Mouse (Mus musculus) CH12.LX (cell line): ENCODE data around the gene Mrpl42. TPM values are rescaled to one million over a fixed set of nuclear protein-coding genes. Genes with fewer than 3 reads are reported as not detected.

Source experiments
- DNase-seq: peaks from one replicate; pipeline ENCODE4 v3.0.0-alpha.2; 2013; ENCODE audit errors: extremely low read depth
- H3K27ac ChIP-seq: 2 replicates; pipeline ENCODE4 v1.5.1; 2012; ENCODE audit warnings: low read depth, mild to moderate bottlenecking, control low read depth, moderate library complexity; ENCODE audit not compliant: insufficient read depth
- H3K27me3 ChIP-seq: replicated peaks from 2 replicates; pipeline ENCODE3; 2012; ENCODE audit warnings: inconsistent platforms
- H3K36me3 ChIP-seq, 2 experiments: replicated peaks in 1 of 2; 2 replicates each; pipeline versions ENCODE3 to v1.6.1; 2012; ENCODE audit warnings: inconsistent platforms in 1 of 2, low read length in 1 of 2, mild to moderate bottlenecking in 1 of 2, mixed read lengths in 1 of 2, moderate library complexity in 1 of 2; ENCODE audit not compliant: control insufficient read depth in 1 of 2, insufficient read depth in 1 of 2
- H3K4me1 ChIP-seq, 2 experiments: 2 replicates each; pipeline ENCODE4 v1.6.1; 2012; ENCODE audit warnings: inconsistent platforms in 1 of 2, moderate library complexity in 1 of 2; ENCODE audit not compliant: insufficient read depth in 2 of 2, control insufficient read depth in 1 of 2
- H3K4me2 ChIP-seq: 2 replicates; pipeline ENCODE4 v1.6.1; 2012; ENCODE audit warnings: low read depth, mild to moderate bottlenecking, control low read depth; ENCODE audit not compliant: poor library complexity, insufficient read depth, severe bottlenecking
- H3K4me3 ChIP-seq, 3 experiments: fragments of 150-350 bp in 1 of 3; sonication (generic) in 1 of 3; replicated peaks in 1 of 3; 2 replicates each; pipeline versions ENCODE3 to v1.5.1; 2011 to 2012; ENCODE audit warnings: low read depth in 2 of 3, low read length in 2 of 3, mild to moderate bottlenecking in 2 of 3, moderate library complexity in 2 of 3, control low read depth in 1 of 3, improper control_type of control experiment in 1 of 3, inconsistent platforms in 1 of 3, mixed read lengths in 1 of 3; ENCODE audit not compliant: poor library complexity in 1 of 3
- H3K79me2 ChIP-seq: replicated peaks from 2 replicates; pipeline ENCODE4 v1.6.1; 2012; ENCODE audit warnings: mild to moderate bottlenecking, moderate library complexity; ENCODE audit not compliant: control insufficient read depth, poor library complexity, insufficient read depth, severe bottlenecking; ENCODE audit errors: extremely low read depth
- H3K9ac ChIP-seq: 2 replicates; pipeline ENCODE4 v1.6.1; 2012; ENCODE audit warnings: low read depth, mild to moderate bottlenecking, control low read depth, moderate library complexity; ENCODE audit not compliant: insufficient read depth
- H3K9me3 ChIP-seq: replicated peaks from 2 replicates; pipeline ENCODE3; 2012; ENCODE audit warnings: low read length, inconsistent platforms, mixed read lengths
- CHD1 ChIP-seq: IDR thresholded peaks from 2 replicates; pipeline ENCODE4 v1.6.1; 2012; ENCODE audit warnings: low read depth, low read length, improper control_type of control experiment, inconsistent platforms
- GABPA ChIP-seq: IDR thresholded peaks from 2 replicates; pipeline ENCODE4 v1.6.1; 2012; ENCODE audit warnings: low read depth, low read length, improper control_type of control experiment, inconsistent platforms; ENCODE audit not compliant: insufficient replicate concordance
- HCFC1 ChIP-seq: IDR thresholded peaks from 2 replicates; pipeline ENCODE4 v1.6.1; 2012; ENCODE audit warnings: low read depth, mild to moderate bottlenecking, inconsistent platforms, low read length, improper control_type of control experiment
- JUN ChIP-seq: IDR thresholded peaks from 2 replicates; pipeline ENCODE4 v1.6.1; 2011; ENCODE audit warnings: low read depth, mild to moderate bottlenecking, low read length, improper control_type of control experiment, moderate library complexity; ENCODE audit not compliant: insufficient read depth
- KAT2A ChIP-seq: IDR thresholded peaks from 2 replicates; pipeline ENCODE4 v1.6.1; 2012; ENCODE audit warnings: low read length, improper control_type of control experiment, inconsistent platforms; ENCODE audit not compliant: insufficient replicate concordance
- MAZ ChIP-seq: IDR thresholded peaks from 2 replicates; pipeline ENCODE4 v1.6.1; 2012; ENCODE audit warnings: low read depth, mild to moderate bottlenecking, inconsistent platforms, low read length, improper control_type of control experiment, moderate library complexity
- MXI1 ChIP-seq: IDR thresholded peaks from 2 replicates; pipeline ENCODE4 v1.6.1; 2011; ENCODE audit warnings: mild to moderate bottlenecking, low read depth, low read length, improper control_type of control experiment
- MYC ChIP-seq: IDR thresholded peaks from 2 replicates; pipeline ENCODE4 v1.6.1; 2011; ENCODE audit warnings: low read depth, mild to moderate bottlenecking, improper control_type of control experiment, low read length
- NRF1 ChIP-seq: IDR thresholded peaks from 2 replicates; pipeline ENCODE4 v1.6.1; 2014; ENCODE audit warnings: low read depth, mild to moderate bottlenecking, inconsistent platforms, low read length, improper control_type of control experiment, moderate library complexity
- RAD21 ChIP-seq: IDR thresholded peaks from 2 replicates; pipeline ENCODE4 v1.6.1; 2011; ENCODE audit warnings: low read depth, mild to moderate bottlenecking, low read length, improper control_type of control experiment, moderate library complexity
- RCOR1 ChIP-seq: conservative IDR thresholded peaks from 2 replicates; pipeline ENCODE4 v1.6.1; 2012; ENCODE audit warnings: low read depth, mild to moderate bottlenecking, inconsistent platforms, low read length, improper control_type of control experiment
- SIN3A ChIP-seq: IDR thresholded peaks from 2 replicates; pipeline ENCODE4 v1.6.1; 2012; ENCODE audit warnings: low read length, improper control_type of control experiment, inconsistent platforms
- TBP ChIP-seq: conservative IDR thresholded peaks from 2 replicates; pipeline ENCODE4 v1.6.1; 2011; ENCODE audit warnings: low read depth, low read length, improper control_type of control experiment
- UBTF ChIP-seq: IDR thresholded peaks from 2 replicates; pipeline ENCODE4 v1.6.1; 2012; ENCODE audit warnings: low read depth, mild to moderate bottlenecking, inconsistent platforms, low read length, improper control_type of control experiment, moderate library complexity
- USF2 ChIP-seq: conservative IDR thresholded peaks from 2 replicates; pipeline ENCODE4 v1.6.1; 2011; ENCODE audit warnings: low read depth, low read length, improper control_type of control experiment
- ZC3H11A ChIP-seq: IDR thresholded peaks from 2 replicates; pipeline ENCODE4 v1.6.1; 2012; ENCODE audit warnings: low read depth, mild to moderate bottlenecking, inconsistent platforms, low read length, improper control_type of control experiment
- ZKSCAN1 ChIP-seq: IDR thresholded peaks from 2 replicates; pipeline ENCODE4 v1.6.1; 2012; ENCODE audit warnings: low read depth, inconsistent platforms, low read length, improper control_type of control experiment, borderline replicate concordance
- ZMIZ1 ChIP-seq: IDR thresholded peaks from 2 replicates; pipeline ENCODE4 v1.6.1; 2012; ENCODE audit warnings: low read depth, mild to moderate bottlenecking, inconsistent platforms, low read length, improper control_type of control experiment
- ZNF384 ChIP-seq: IDR thresholded peaks from 2 replicates; pipeline ENCODE4 v1.6.1; 2012; ENCODE audit warnings: low read depth, low read length, improper control_type of control experiment, inconsistent platforms
- dilution Hi-C: fragments of 300-500 bp; cut with MboI; formaldehyde crosslinking; loops from 2 replicates; pipeline ENCODE4 v1.14.3; 2020; ENCODE audit warnings: low sequenced_read_pairs; ENCODE audit not compliant: extremely low pct_unique_long_range_greater_than_20kb, extremely low pct_ligation_motif_present
- in situ Hi-C: fragments of 300-500 bp; cut with MboI; formaldehyde crosslinking; loops from 3 replicates; pipeline ENCODE4 v1.14.3; 2019; ENCODE audit warnings: low sequenced_read_pairs, low pct_ligation_motif_present, low pct_unique_long_range_greater_than_20kb, mixed read lengths
- polyA plus RNA-seq: library from polyadenylated mRNA; unstranded; fragments of >175 nt; gene quantifications from 2 replicates; pipeline ENCODE4 v1.2.1, GENCODE M21; 2012; ENCODE audit warnings: low read depth; ENCODE audit not compliant: insufficient read length
- total RNA-seq, 2 experiments: library from RNA; depleted of rRNA; stranded (reverse); fragments of 300-350 nt in 1 of 2; fragments of >200 nt in 1 of 2; gene quantifications; 2 replicates each; pipeline ENCODE4 v1.2.3; 2012 to 2014

Gene Mrpl42
- total and polyA plus RNA-seq, 3 experiments = 161 to 389 (median 223) TPM

DNA sequence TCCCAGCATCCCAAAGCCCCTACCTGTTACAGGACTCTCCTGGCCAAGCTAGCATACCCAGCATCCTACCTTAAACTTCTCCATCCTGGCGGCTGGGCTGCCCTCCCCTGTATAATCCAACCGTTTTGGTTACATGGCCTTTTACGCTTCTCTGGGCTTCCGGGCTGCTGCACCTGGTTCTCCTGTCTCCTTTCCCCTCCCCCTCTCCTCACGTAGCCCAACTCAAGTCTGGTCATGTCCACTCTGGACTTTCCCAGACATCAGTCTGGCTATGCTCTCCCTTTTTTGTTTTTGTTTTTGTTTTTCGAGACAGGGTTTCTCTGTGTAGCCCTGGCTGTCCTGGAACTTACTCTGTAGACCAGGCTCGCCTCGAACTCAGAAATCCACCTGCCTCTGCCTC lies 10.9 kb upstream of the Mrpl42 start (continued):
- TF ChIP-seq ZKSCAN1 (no peak), USF2 (no peak), MYC (no peak), MXI1 (peak; percentile 61), GABPA (no peak), ZMIZ1 (no peak), TBP (no peak), ZC3H11A (no peak)

DNA sequence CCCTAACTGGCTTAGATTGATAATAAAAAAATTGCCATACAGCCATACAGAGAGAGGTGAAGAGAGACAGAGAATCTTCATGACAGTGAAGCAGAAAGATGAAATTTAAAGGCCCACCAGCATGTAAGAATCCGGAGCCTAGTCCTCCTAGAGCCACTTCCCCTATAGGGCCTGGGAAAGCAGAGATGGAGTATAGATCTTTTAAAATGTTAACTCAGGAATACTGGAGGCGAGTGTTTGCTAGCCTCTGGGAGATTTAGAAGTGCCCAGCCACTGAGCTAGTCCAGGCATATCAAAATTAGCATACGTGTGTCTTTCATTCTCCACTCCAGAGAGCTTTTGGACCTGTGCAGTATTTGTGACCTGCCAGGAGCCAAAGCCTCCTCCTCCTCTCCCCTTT lies 7.5 kb upstream of the Mrpl42 start:
- 0 out of 2 replicates have a peak, but pooled peaks have one; percentile 7 for TF ChIP-seq MXI1
- no peak for TF ChIP-seq TBP
- TF ChIP-seq HCFC1 = no peak
- TF ChIP-seq KAT2A = no peak
- no peak for TF ChIP-seq JUN
- no peak for TF ChIP-seq MAZ
- no peak for TF ChIP-seq ZMIZ1
- peak; percentile 68; the same call in 1 of the 2 replicates for TF ChIP-seq CHD1
- TF ChIP-seq UBTF = no peak
- TF ChIP-seq RAD21 = no peak
- no peak for TF ChIP-seq NRF1
- peak; percentile 51; the same call in 1 of the 2 replicates for TF ChIP-seq SIN3A
- no peak for TF ChIP-seq GABPA
- no peak for TF ChIP-seq RCOR1
- TF ChIP-seq ZNF384 = no peak
- peaks cover 0 to 2% of the 10 kb centered on the region in 2 experiments for H3K36me3 ChIP-seq
- in situ Hi-C loops = no loop called here
- peak overlapping the region; percentile 88 for H3K4me2 ChIP-seq
- peak overlapping the region; percentile 71 for H3K9ac ChIP-seq
- H3K4me1 ChIP-seq = peaks cover 8 to 38% of the 10 kb centered on the region in 2 experiments; a peak in 2 of 4 replicates
- H3K79me2 ChIP-seq = peaks cover 9% of the 10 kb centered on the region
- peak overlapping the region in 2 of 3 experiments; percentile 0 to 22 for H3K4me3 ChIP-seq
- dilution Hi-C loops = no loop called here
- H3K9me3 ChIP-seq = peaks cover 6% of the 10 kb centered on the region
- DNase-seq = no peak
- H3K27ac ChIP-seq = peak overlapping the region; percentile 39
- H3K27me3 ChIP-seq = no peaks in the 10 kb centered on the region
